Mouse (Mus musculus): Measurements from ENCODE around the gene Nacc2.

GRCm38 (mm10) chr2:26024138-26025075 is 98.6 kb downstream of the Nacc2 start:
- peak; percentile 85 for TF ChIP-seq CTCF (IDR thresholded peaks at IDR 0.05; ENCODE audit: borderline replicate concordance, insufficient read depth, low read depth, low read length)
- TF ChIP-seq POLR2A (IDR thresholded peaks at IDR 0.05; ENCODE audit: borderline replicate concordance, insufficient read depth, low read length) = no peak
